Mouse (Mus musculus): ENCODE measurements around the gene Hspa12a.

- no peak for TF ChIP-seq CTCF (conservative IDR thresholded peaks at IDR 0.05; ENCODE audit: insufficient read depth, insufficient read length, low read depth, low read length)
- no peak for TF ChIP-seq POLR2A (IDR thresholded peaks at IDR 0.05; ENCODE audit: low read depth, low read length)
These were observed 76.8 kb downstream of the Hspa12a start for GRCm38 (mm10) chr19:58866651-58867050.

All from kidney, adult 2 months (tissue).